24 mouse cellular contexts compared by ENCODE assay signal in the genomic region with DNA sequence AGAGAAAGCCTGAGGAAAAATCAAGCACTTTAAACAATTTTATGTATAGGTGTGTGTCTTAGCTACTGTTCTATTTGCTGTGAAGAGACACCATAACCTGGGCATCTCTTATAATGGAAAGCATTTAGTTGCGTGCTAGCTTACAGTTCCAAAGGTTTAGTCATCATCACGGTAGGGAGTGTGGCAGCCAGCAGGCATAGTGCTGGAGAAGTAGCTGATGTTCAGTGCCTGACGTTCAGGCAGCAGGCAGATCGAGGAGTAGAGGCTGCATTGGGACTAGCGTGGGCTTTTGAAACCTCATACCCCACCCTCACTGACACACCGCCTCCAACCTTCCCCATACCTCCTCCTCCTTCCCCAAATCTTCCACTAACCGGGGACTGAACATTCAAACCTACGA. TPM values are rescaled to one million over a fixed set of nuclear protein-coding genes. Genes with fewer than 3 reads are reported as not detected.
DNase-seq lines count a peak whose midpoint lies in the region; ATAC-seq and TF ChIP-seq lines count a peak whose summit lies in the region.
"Had no signal": no experiment of that assay in that cellular context is flagged by ENCODE, and none has a peak within 500 bp of the region (broad histone marks: within the 10 kb centered on the region; RNA-seq: fewer than 3 reads in every experiment).

No protein-coding gene starts in this region.

- ATAC-seq in frontal cortex, adult (ENCODE audit: low TSS enrichment) = peak; percentile 85; the same call in 1 of the 2 replicates
- ATAC-seq in liver, postnatal 0 days = no peak
- ATAC-seq: activated CD4-positive, CD25-positive, alpha-beta regulatory T cell, adult 4 months; CD4-positive, CD25-positive, alpha-beta regulatory T cell, adult 4 months; Patski had no signal

- H3K4me2 ChIP-seq in liver, postnatal 0 days (ENCODE audit: low read depth, low read length) = no peak overlapping the region

- no peak overlapping the region for H3K4me3 ChIP-seq in ES-Bruce4 (ENCODE audit: low read depth, low read length)
- no peak overlapping the region for H3K4me3 ChIP-seq in olfactory bulb, adult 2 months (ENCODE audit: insufficient read depth, low read depth, low read length)
- no peak overlapping the region for H3K4me3 ChIP-seq in liver, postnatal 0 days (ENCODE audit: low read depth, low read length)

- TF ChIP-seq EP300 in ES-Bruce4 (IDR thresholded peaks at IDR 0.05; ENCODE audit: insufficient read depth, low read depth, low read length) = no peak
- TF ChIP-seq EP300 in liver, postnatal 0 days (IDR thresholded peaks at IDR 0.05; ENCODE audit: low read depth) = no peak

- 62% methylated on average over 8 of the region's 8 CpGs for WGBS in olfactory bulb, adult 2 months
- WGBS in liver, postnatal 0 days (ENCODE audit: insufficient replicate concordance) = 73% methylated on average over 8 of the region's 8 CpGs

- no peaks in the 10 kb centered on the region; the same call in 1 of the 2 replicates for H3K9me3 ChIP-seq in ES-Bruce4 (replicated peaks; ENCODE audit: control insufficient read depth, insufficient read depth, low read length, poor library complexity, severe bottlenecking)
- H3K9me3 ChIP-seq in liver, postnatal 0 days (ENCODE audit: low read length) = no peaks in the 10 kb centered on the region
- H3K9me3 ChIP-seq: G1E had no signal

- no peak overlapping the region for H3K9ac ChIP-seq in ES-Bruce4 (ENCODE audit: low read depth, poor library complexity, severe bottlenecking)
- H3K9ac ChIP-seq in liver, postnatal 0 days (replicated peaks) = no peak overlapping the region

- TF ChIP-seq POLR2A in ES-Bruce4 (IDR thresholded peaks at IDR 0.05; ENCODE audit: insufficient read depth, low read length) = no peak
- TF ChIP-seq POLR2A in olfactory bulb, adult 2 months (IDR thresholded peaks at IDR 0.05; ENCODE audit: insufficient read depth, low read depth, low read length) = no peak

- H3K27me3 ChIP-seq in ES-Bruce4 (ENCODE audit: control insufficient read depth, insufficient read depth, low read length, poor library complexity, severe bottlenecking) = no peaks in the 10 kb centered on the region
- no peaks in the 10 kb centered on the region for H3K27me3 ChIP-seq in liver, postnatal 0 days (ENCODE audit: insufficient read depth, low read length)
- H3K27me3 ChIP-seq: CH12.LX, Patski had no signal

- no peaks in the 10 kb centered on the region for H3K36me3 ChIP-seq in ES-Bruce4 (ENCODE audit: control insufficient read depth, insufficient read depth, low read length, poor library complexity, severe bottlenecking)
- H3K36me3 ChIP-seq in liver, postnatal 0 days (replicated peaks; ENCODE audit: insufficient read depth, low read length) = no peaks in the 10 kb centered on the region
- H3K36me3 ChIP-seq: G1E had no signal

- H3K4me1 ChIP-seq in ES-Bruce4 (ENCODE audit: control insufficient read depth, insufficient read depth, low read length) = peaks cover 8% of the 10 kb centered on the region
- H3K4me1 ChIP-seq in olfactory bulb, adult 2 months (ENCODE audit: control insufficient read depth, insufficient read depth, low read length) = no peaks in the 10 kb centered on the region
- H3K4me1 ChIP-seq in liver, postnatal 0 days (ENCODE audit: insufficient read depth) = no peaks in the 10 kb centered on the region

- H3K27ac ChIP-seq in ES-Bruce4 (ENCODE audit: insufficient read depth, low read length) = peak overlapping the region; percentile 4
- H3K27ac ChIP-seq in olfactory bulb, adult 2 months (ENCODE audit: insufficient read depth, low read depth, low read length) = 0 out of 2 replicates have a peak overlapping the region, but pooled peaks have one; percentile 16
- no peak overlapping the region for H3K27ac ChIP-seq in liver, postnatal 0 days (ENCODE audit: low read depth)

- no peak for TF ChIP-seq CTCF in ES-Bruce4 (IDR thresholded peaks at IDR 0.05; ENCODE audit: low read depth, low read length)
- TF ChIP-seq CTCF in olfactory bulb, adult 2 months (IDR thresholded peaks at IDR 0.05; ENCODE audit: insufficient read depth, low read depth, low read length) = no peak
- TF ChIP-seq CTCF in liver, postnatal 0 days (IDR thresholded peaks at IDR 0.05; ENCODE audit: low read depth) = no peak

- DNase-seq in frontal cortex, postnatal 25 days (ENCODE audit: low spot score in 2 of 2) = no peak
- peak; percentile 56 for DNase-seq in brain, adult 2 months (ENCODE audit: low read depth, low spot score)
- DNase-seq in ovary, postnatal 10 days (ENCODE audit: low spot score) = no peak
- no peak for DNase-seq in cerebellum, adult 9-10 months
- no peak for DNase-seq in liver, postnatal 0 days
- DNase-seq: adrenal gland, adult 2 months; adrenal gland, adult 8-10 months; adrenal gland, postnatal 10 days; adrenal gland, postnatal 14 days; adrenal gland, postnatal 25 days; adrenal gland, postnatal 36 days; B cell, adult 2 months; cerebellum, adult 11 months; cerebellum, adult 11-12 months; cerebellum, adult 18-20 months; cerebellum, adult 2 months had no signal

RNA-seq across cellular contexts. Expression of gene Gpt2, which starts 21.6 kb away (rescaled TPM):
- 29.1 and 31.1 TPM in 2 replicates for polyA plus RNA-seq in ES-Bruce4 (2011; ENCODE audit: insufficient read depth, insufficient read length, low read depth, missing spikeins)
- polyA plus RNA-seq in olfactory bulb, adult 2 months (2012; ENCODE audit: insufficient read depth, insufficient read length, low replicate concordance, missing spikeins) = not detected in 2 replicates
- polyA plus RNA-seq in liver, postnatal 0 days (2015; fragmentation: Nextera tagmentation; extraction: Ambion mirVana) = 11.1 and 14.4 TPM in 2 replicates
- polyA plus RNA-seq: G1E had no signal

RNA-seq across cellular contexts. Expression of gene 4921524J17Rik, which starts 38.1 kb away (rescaled TPM):
- 56.8 and 57.7 TPM in 2 replicates for polyA plus RNA-seq in ES-Bruce4 (2011; ENCODE audit: insufficient read depth, insufficient read length, low read depth, missing spikeins)
- polyA plus RNA-seq in olfactory bulb, adult 2 months (2012; ENCODE audit: insufficient read depth, insufficient read length, low replicate concordance, missing spikeins) = not detected in 2 replicates
- polyA plus RNA-seq in liver, postnatal 0 days (2015; fragmentation: Nextera tagmentation; extraction: Ambion mirVana) = 16.5 and 17.7 TPM in 2 replicates

Comparison
In these comparisons a context has a peak if more than half of its experiments do, and no peak if none do; other contexts are left out.
1. RNA of gene 4921524J17Rik, which starts 38.1 kb away (polyA plus RNA-seq): 56.8 to 57.7 TPM in ES-Bruce4 and 16.5 to 17.7 TPM in liver, postnatal 0 days; not detected in olfactory bulb, adult 2 months; every median in the first group is over 10 times any median in the second.